Mouse (Mus musculus): Measurements from ENCODE around the gene Uhrf2.

The Uhrf2 gene

GRCm38 (mm10) chr19:30124999-30125669 is 94.8 kb downstream of the Uhrf2 start:
- DNase-seq (ENCODE audit: low read depth, low spot score): no peak

DNA sequence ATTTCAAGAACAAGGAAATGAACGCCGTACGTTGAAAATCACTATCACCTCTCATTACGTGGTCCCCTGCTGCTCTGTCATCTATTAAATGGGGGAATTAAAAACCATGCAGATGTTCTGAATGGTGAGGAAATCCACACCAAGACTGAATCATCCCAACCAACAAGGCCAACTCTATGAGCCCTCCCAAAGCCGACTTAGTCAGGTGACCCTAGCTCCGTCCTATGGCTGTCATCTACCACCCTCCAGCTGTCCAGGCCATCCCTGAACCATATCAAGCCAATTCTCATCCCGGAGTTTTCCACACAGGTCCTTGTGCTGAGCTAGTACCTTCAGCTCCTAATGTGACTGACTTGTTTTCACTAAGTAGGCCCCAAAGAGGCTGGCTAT is 95.4 kb downstream of the Uhrf2 start:
- no peak for DNase-seq (ENCODE audit: low read depth, low spot score)

DNA sequence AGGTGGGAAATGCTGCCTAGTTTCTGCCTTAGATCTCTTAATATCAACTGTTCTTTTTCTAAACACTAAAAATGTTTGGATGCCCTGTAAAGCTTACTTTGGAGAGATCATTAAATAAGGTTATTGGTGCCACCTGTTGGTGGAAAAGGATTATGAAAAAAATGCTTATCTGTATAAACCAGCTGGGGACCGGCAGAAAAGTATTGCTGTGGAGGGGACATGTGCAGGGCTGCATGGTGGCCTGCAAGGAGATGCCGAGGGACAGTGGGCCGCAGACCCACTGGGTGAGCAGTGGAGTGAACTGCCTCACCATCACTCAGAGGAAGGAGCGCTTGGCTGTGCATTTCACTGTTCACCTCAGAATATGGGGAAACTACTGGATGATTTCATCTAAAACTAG is 97.9 kb downstream of the Uhrf2 start:
- no peak for DNase-seq (ENCODE audit: low read depth, low spot score)

DNA sequence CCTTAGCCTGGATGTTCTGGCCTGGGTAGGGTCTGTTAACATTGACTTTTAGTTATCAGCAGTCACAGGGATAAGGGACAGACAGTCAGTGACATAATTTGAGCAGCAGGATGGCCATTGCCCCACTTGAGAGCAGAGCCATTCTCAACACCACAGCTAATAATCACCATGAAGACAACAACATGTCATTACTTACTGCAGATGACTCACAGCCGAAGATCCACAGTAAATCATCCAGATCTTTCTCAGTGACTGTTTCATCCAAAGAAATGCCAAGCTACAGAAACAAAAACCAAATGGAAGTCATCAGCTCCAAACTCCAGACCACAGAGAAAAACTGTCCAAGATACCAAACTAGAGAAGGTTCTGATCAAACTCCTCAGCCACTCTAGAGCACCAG is 106.0 kb downstream of the Uhrf2 start:
- no peak for DNase-seq (ENCODE audit: low read depth, low spot score)
